Mouse (Mus musculus): ENCODE results near the gene Pkig. TPM values are rescaled to one million over a fixed set of nuclear protein-coding genes. Genes with fewer than 3 reads are reported as not detected.
A peak's percentile ranks its signal among the peaks of the same experiment; 100 is the strongest.
"Not testable (repeated sequence)": the region's sequence is repeated elsewhere in the genome, so short reads cannot be mapped to it uniquely, and the experiment has no call there.

The Pkig gene
- 10 to 100 TPM; 67.4 to 72.8 TPM for total RNA-seq (2021)
- long read RNA-seq, experiment 1, transcript Pkig-204 (4 exons, 762 nt) = minor isoform, 10 of 136 reads
- long read RNA-seq, experiment 1, transcript Pkig-201 (4 exons, 1,036 nt) = major isoform, 79 of 136 reads
- long read RNA-seq, experiment 1, transcript Pkig-209 (3 exons, 983 nt) = minor isoform, 14 of 136 reads
- long read RNA-seq, experiment 1, partial matches to known transcripts = 18 of 136 reads
- long read RNA-seq, experiment 1, other reads (novel, unspliced or antisense) = 6 of 136 reads
- long read RNA-seq, experiment 2, transcript Pkig-201 (4 exons, 1,036 nt) = major isoform, 75 of 126 reads
- long read RNA-seq, experiment 2, transcript Pkig-203 (4 exons, 1,059 nt) = minor isoform, 6 of 126 reads
- long read RNA-seq, experiment 2, transcript Pkig-209 (3 exons, 983 nt) = minor isoform, 9 of 126 reads
- long read RNA-seq, experiment 2, partial matches to known transcripts = 22 of 126 reads
- long read RNA-seq, experiment 2, other reads (novel, unspliced or antisense) = 8 of 126 reads

GRCm38 (mm10) chr2:163657975-163658886, at the start of gene Pkig:
TSS of gene Pkig (plus strand) at chr2:163658386.
- DNase-seq (ENCODE audit: low spot score in 2 of 2) = peak; percentile 65 to 71

- no peak for DNase-seq (ENCODE audit: low spot score in 2 of 2)
Measured at GRCm38 (mm10) chr2:163609281-163609975, 48.8 kb upstream of the Pkig start.

GRCm38 (mm10) chr2:163611176-163611575, 47.0 kb upstream of the Pkig start:
- DNase-seq (ENCODE audit: low spot score in 2 of 2) = no peak

GRCm38 (mm10) chr2:163613206-163613605, 45.0 kb upstream of the Pkig start:
- DNase-seq (ENCODE audit: low spot score in 2 of 2) = no peak

- no peak for DNase-seq (ENCODE audit: low spot score in 2 of 2)
Measured at GRCm38 (mm10) chr2:163613990-163614389, 44.2 kb upstream of the Pkig start.

- no peak for DNase-seq (ENCODE audit: low spot score in 2 of 2)
Measured at GRCm38 (mm10) chr2:163615401-163615800, 42.8 kb upstream of the Pkig start.

- DNase-seq (ENCODE audit: low spot score in 2 of 2) = no peak
Measured at GRCm38 (mm10) chr2:163615906-163616651, 42.1 kb upstream of the Pkig start.

- no peak for DNase-seq (ENCODE audit: low spot score in 2 of 2)
Measured at GRCm38 (mm10) chr2:163616652-163617227, 41.4 kb upstream of the Pkig start.

- no peak for DNase-seq (ENCODE audit: low spot score in 2 of 2)
Measured at GRCm38 (mm10) chr2:163617232-163617863, 40.8 kb upstream of the Pkig start.

GRCm38 (mm10) chr2:163617874-163618273, 40.3 kb upstream of the Pkig start:
- no peak for DNase-seq (ENCODE audit: low spot score in 2 of 2)

- DNase-seq (ENCODE audit: low spot score in 2 of 2) = no peak
Measured at GRCm38 (mm10) chr2:163620451-163620850, 37.7 kb upstream of the Pkig start.

- DNase-seq (ENCODE audit: low spot score in 2 of 2) = not testable (repeated sequence)
Measured at GRCm38 (mm10) chr2:163621401-163621800, 36.8 kb upstream of the Pkig start.

GRCm38 (mm10) chr2:163631223-163631622, 27.0 kb upstream of the Pkig start:
- DNase-seq (ENCODE audit: low spot score in 2 of 2) = no peak

GRCm38 (mm10) chr2:163631715-163632114, 26.5 kb upstream of the Pkig start:
- no peak for DNase-seq (ENCODE audit: low spot score in 2 of 2)

- no peak for DNase-seq (ENCODE audit: low spot score in 2 of 2)
Measured at GRCm38 (mm10) chr2:163634211-163634610, 24.0 kb upstream of the Pkig start.

GRCm38 (mm10) chr2:163636057-163636456, 22.1 kb upstream of the Pkig start:
- no peak for DNase-seq (ENCODE audit: low spot score in 2 of 2)

- no peak for DNase-seq (ENCODE audit: low spot score in 2 of 2)
Measured at GRCm38 (mm10) chr2:163637655-163638266, 20.4 kb upstream of the Pkig start.

GRCm38 (mm10) chr2:163640493-163640892, 17.7 kb upstream of the Pkig start:
- no peak for DNase-seq (ENCODE audit: low spot score in 2 of 2)

- no peak for DNase-seq (ENCODE audit: low spot score in 2 of 2)
Measured at GRCm38 (mm10) chr2:163641681-163642080, 16.5 kb upstream of the Pkig start.
